Mouse (Mus musculus): ENCODE measurements around the gene Tm2d3. TPM values are rescaled to one million over a fixed set of nuclear protein-coding genes. Genes with fewer than 3 reads are reported as not detected.

Tm2d3 gene
- 85.5 and 94.0 TPM in 2 replicates for polyA plus RNA-seq (2014; fragmentation: Nextera tagmentation; extraction: Ambion mirVana)

- Histone ChIP-seq H3K4me2 (replicated peaks) (no peak within 1 kb of the TSS), H3K27me3 (ENCODE audit: control insufficient read depth, insufficient read depth, low read length) (no peaks in the 10 kb centered on the region), H3K36me3 (replicated peaks; ENCODE audit: control insufficient read depth, insufficient read depth) (peaks cover 26% of the 10 kb centered on the region; the same call in 1 of the 2 replicates), H3K4me3 (replicated peaks; ENCODE audit: low read length) (no peak within 1 kb of the TSS), H3K9me3 (ENCODE audit: control insufficient read depth, low read length) (no peaks in the 10 kb centered on the region), H3K9ac (no peak within 1 kb of the TSS), H3K4me1 (replicated peaks; ENCODE audit: control insufficient read depth, insufficient read depth, low read length) (peaks cover 15% of the 10 kb centered on the region), H3K27ac (no peak within 1 kb of the TSS)
- DNase-seq (ENCODE audit: low spot score) (no peak), ATAC-seq (ENCODE audit: low FRiP score) (no peak)
- WGBS = 93% methylated on average over 7 of the region's 7 CpGs
Measured at GRCm38 (mm10) chr7:65690869-65691268, at the start of gene Tm2d3. Gene Tm2d3, plus strand, starts transcription at chr7:65691169.

DNA sequence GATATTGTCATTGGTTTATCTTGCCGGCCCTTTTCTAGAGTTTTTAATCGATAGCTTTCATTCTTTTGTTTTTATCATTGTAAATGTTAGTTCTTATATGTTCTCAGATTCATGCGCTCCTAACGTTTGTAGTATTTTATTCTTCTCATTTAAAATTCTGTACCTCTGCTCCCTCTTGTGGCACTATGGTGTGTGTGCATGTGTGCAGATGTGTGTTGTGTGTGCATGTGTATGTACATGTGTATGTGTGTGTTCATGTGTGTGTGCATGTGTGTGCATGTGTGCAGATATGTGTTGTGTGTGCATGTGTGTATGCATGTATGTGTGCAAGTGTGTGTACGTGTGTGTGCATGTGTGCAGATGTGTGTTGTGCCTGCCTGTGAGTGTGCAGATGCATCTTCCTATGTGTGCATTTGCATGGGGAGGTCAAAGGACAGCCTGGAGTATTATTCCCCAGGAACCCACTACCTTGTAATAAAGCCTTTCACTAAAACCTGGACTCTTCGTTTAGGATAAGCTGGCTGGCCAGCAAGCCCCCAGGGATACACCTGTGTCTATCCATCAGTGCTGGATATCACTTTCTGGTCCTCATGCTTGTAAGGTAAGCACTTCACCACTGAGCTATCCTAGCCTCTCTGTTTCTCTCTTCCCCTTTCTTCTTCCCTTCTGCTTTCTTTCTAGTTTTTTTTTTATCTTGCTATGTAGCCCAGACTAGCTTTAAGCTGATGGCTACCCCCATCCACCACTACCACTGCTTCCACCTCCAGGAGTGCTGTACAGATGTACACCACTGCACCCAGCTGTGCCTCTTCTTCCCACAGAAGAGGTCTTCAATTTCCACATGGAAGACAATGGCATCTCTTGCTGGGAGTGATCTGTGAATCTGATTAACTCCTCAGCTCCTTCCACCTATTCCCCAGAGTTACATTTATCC lies 48.3 kb upstream of the Tm2d3 start:
- H3K4me2 ChIP-seq (replicated peaks) = no peak overlapping the region
- no peak overlapping the region for H3K27ac ChIP-seq
- peak; percentile 59 for DNase-seq (ENCODE audit: low spot score)
- H3K4me1 ChIP-seq (replicated peaks; ENCODE audit: control insufficient read depth, insufficient read depth, low read length) = no peaks in the 10 kb centered on the region
- 74% methylated on average over 6 of the region's 6 CpGs for WGBS
- ATAC-seq (ENCODE audit: low FRiP score) = no peak
- H3K27me3 ChIP-seq (ENCODE audit: control insufficient read depth, insufficient read depth, low read length) = 0 out of 2 replicates have a peak, but pooled peaks cover 5% of the 10 kb centered on the region
- no peak overlapping the region for H3K4me3 ChIP-seq (replicated peaks; ENCODE audit: low read length)
- no peak overlapping the region for H3K9ac ChIP-seq
- no peaks in the 10 kb centered on the region for H3K9me3 ChIP-seq (ENCODE audit: control insufficient read depth, low read length)
- H3K36me3 ChIP-seq (replicated peaks; ENCODE audit: control insufficient read depth, insufficient read depth) = peaks cover 6% of the 10 kb centered on the region; the same call in 1 of the 2 replicates

DNA sequence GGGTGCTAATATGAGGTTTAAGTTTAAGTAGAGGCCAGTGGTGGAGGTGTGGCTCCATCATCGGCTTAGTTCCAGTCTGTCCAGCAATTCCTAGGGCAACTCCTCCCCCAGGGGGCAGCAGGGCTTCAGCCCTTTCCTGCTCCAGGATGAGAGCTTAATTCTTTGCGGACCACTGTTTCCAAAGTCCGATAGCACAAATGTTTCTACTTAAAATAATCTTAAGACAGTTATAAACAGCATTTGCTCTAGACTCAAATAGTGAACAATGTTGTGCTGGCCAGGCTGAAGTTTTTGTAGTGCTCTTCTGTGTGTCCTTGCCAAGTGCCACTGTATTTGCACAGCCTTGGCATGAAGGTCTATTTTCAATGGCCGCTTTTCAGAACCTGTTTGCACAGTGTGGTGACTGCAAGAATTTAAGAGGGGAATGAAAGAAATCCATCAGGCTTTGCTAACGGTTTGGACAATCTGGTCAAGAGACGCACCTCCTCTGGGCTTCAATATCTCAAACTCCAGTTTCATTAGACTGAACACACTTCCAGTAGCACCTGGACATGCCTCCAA lies 47.0 kb upstream of the Tm2d3 start:
- H3K4me1 ChIP-seq (replicated peaks; ENCODE audit: control insufficient read depth, insufficient read depth, low read length) = no peaks in the 10 kb centered on the region
- ATAC-seq (ENCODE audit: low FRiP score) = peak; percentile 4; the same call in 1 of the 2 replicates
- H3K9ac ChIP-seq = peak overlapping the region; percentile 41; the same call in 1 of the 2 replicates
- DNase-seq (ENCODE audit: low spot score) = no peak
- 0 out of 2 replicates have a peak, but pooled peaks cover 5% of the 10 kb centered on the region for H3K27me3 ChIP-seq (ENCODE audit: control insufficient read depth, insufficient read depth, low read length)
- 38% methylated on average over 6 of the region's 6 CpGs for WGBS
- peak overlapping the region; percentile 58 for H3K4me3 ChIP-seq (replicated peaks; ENCODE audit: low read length)
- peak overlapping the region; percentile 62 for H3K4me2 ChIP-seq (replicated peaks)
- H3K27ac ChIP-seq = peak overlapping the region; percentile 82; the same call in 1 of the 2 replicates
- H3K36me3 ChIP-seq (replicated peaks; ENCODE audit: control insufficient read depth, insufficient read depth) = peaks cover 14% of the 10 kb centered on the region
- no peaks in the 10 kb centered on the region for H3K9me3 ChIP-seq (ENCODE audit: control insufficient read depth, low read length)

GRCm38 (mm10) chr7:65644643-65645351 lies 46.2 kb upstream of the Tm2d3 start, which contains the start of gene Tarsl2:
Gene Tarsl2, plus strand, starts transcription at chr7:65644898.
- ATAC-seq (ENCODE audit: low FRiP score) = peak; percentile 97
- H3K4me1 ChIP-seq (replicated peaks; ENCODE audit: control insufficient read depth, insufficient read depth, low read length) = no peaks in the 10 kb centered on the region
- WGBS = under 1% methylated on average over 52 of the region's 64 CpGs

GRCm38 (mm10) chr7:65645996-65646395 lies 45.0 kb upstream of the Tm2d3 start:
- Histone ChIP-seq H3K9ac (no peak overlapping the region), H3K9me3 (ENCODE audit: control insufficient read depth, low read length) (no peaks in the 10 kb centered on the region)
- 89% methylated on average over 8 of the region's 8 CpGs for WGBS

More at GRCm38 (mm10) chr7:65644643-65645351, 46.2 kb upstream of the Tm2d3 start, which contains the start of gene Tarsl2:
- peak within 1 kb of the TSS; percentile 58 for H3K4me3 ChIP-seq (replicated peaks; ENCODE audit: low read length)
- H3K9ac ChIP-seq = peak within 1 kb of the TSS; percentile 71
- no peaks in the 10 kb centered on the region for H3K9me3 ChIP-seq (ENCODE audit: control insufficient read depth, low read length)
- H3K27me3 ChIP-seq (ENCODE audit: control insufficient read depth, insufficient read depth, low read length) = 0 out of 2 replicates have a peak, but pooled peaks cover 5% of the 10 kb centered on the region
- peak within 1 kb of the TSS; percentile 82 for H3K27ac ChIP-seq
- peak within 1 kb of the TSS; percentile 62 for H3K4me2 ChIP-seq (replicated peaks)
- DNase-seq (ENCODE audit: low spot score) = peak; percentile 90
- peaks cover 22% of the 10 kb centered on the region for H3K36me3 ChIP-seq (replicated peaks; ENCODE audit: control insufficient read depth, insufficient read depth)

GRCm38 (mm10) chr7:65650662-65651061 lies 40.3 kb upstream of the Tm2d3 start:
- Histone ChIP-seq H3K27me3 (ENCODE audit: control insufficient read depth, insufficient read depth, low read length) (no peaks in the 10 kb centered on the region), H3K4me2 (replicated peaks) (no peak overlapping the region), H3K9ac (no peak overlapping the region), H3K4me3 (replicated peaks; ENCODE audit: low read length) (no peak overlapping the region), H3K36me3 (replicated peaks; ENCODE audit: control insufficient read depth, insufficient read depth) (peaks cover 50% of the 10 kb centered on the region), H3K9me3 (ENCODE audit: control insufficient read depth, low read length) (no peaks in the 10 kb centered on the region), H3K27ac (no peak overlapping the region), H3K4me1 (replicated peaks; ENCODE audit: control insufficient read depth, insufficient read depth, low read length) (no peaks in the 10 kb centered on the region)
- ATAC-seq (ENCODE audit: low FRiP score) (no peak), DNase-seq (ENCODE audit: low spot score) (no peak)
- WGBS = 91% methylated on average over 4 of the region's 4 CpGs

More at GRCm38 (mm10) chr7:65645996-65646395, 45.0 kb upstream of the Tm2d3 start:
- Histone ChIP-seq H3K36me3 (replicated peaks; ENCODE audit: control insufficient read depth, insufficient read depth) (peaks cover 27% of the 10 kb centered on the region), H3K4me2 (replicated peaks) (no peak overlapping the region), H3K27ac (no peak overlapping the region), H3K27me3 (ENCODE audit: control insufficient read depth, insufficient read depth, low read length) (0 out of 2 replicates have a peak, but pooled peaks cover 5% of the 10 kb centered on the region), H3K4me3 (replicated peaks; ENCODE audit: low read length) (no peak overlapping the region), H3K4me1 (replicated peaks; ENCODE audit: control insufficient read depth, insufficient read depth, low read length) (no peaks in the 10 kb centered on the region)
- ATAC-seq (ENCODE audit: low FRiP score) (no peak), DNase-seq (ENCODE audit: low spot score) (no peak)

DNA sequence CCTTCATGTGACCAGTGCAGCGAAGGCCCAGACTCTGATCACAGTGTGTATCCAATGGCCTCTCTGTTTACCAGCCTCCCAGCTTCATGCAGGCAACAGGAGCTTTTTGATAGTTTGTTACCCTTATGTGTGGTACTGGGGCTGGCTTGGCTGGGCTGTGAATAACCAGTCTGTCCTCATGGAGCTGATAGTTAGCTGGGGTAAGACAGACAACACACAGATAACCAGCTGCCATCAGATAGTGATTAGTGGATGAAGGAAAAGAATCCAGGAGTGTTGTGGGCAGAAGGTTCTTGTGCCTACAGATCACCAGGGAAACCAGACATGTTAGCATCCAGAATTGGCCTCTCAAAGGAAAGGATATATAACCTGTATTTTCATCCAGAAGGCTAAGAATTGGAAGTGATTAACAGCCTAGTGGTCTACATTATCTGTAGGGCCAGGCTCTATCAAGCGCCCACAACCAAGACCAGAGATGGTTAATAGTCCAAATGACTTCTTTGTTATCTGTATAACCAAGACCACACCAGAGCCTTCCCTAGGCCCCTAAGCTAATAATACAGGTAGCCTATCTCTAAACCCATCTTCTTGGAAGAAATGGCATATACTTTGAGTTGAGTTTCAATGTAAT lies 33.4 kb upstream of the Tm2d3 start:
- H3K27me3 ChIP-seq (ENCODE audit: control insufficient read depth, insufficient read depth, low read length) = no peaks in the 10 kb centered on the region
- no peaks in the 10 kb centered on the region for H3K4me1 ChIP-seq (replicated peaks; ENCODE audit: control insufficient read depth, insufficient read depth, low read length)
- no peak overlapping the region for H3K4me3 ChIP-seq (replicated peaks; ENCODE audit: low read length)
- no peak overlapping the region for H3K4me2 ChIP-seq (replicated peaks)
- H3K9me3 ChIP-seq (ENCODE audit: control insufficient read depth, low read length) = no peaks in the 10 kb centered on the region
- no peak overlapping the region for H3K27ac ChIP-seq
- ATAC-seq (ENCODE audit: low FRiP score) (no peak), DNase-seq (ENCODE audit: low spot score) (no peak)
- 94% methylated on average over 2 of the region's 2 CpGs for WGBS
- H3K36me3 ChIP-seq (replicated peaks; ENCODE audit: control insufficient read depth, insufficient read depth) = peaks cover 49% of the 10 kb centered on the region
- H3K9ac ChIP-seq = no peak overlapping the region

DNA sequence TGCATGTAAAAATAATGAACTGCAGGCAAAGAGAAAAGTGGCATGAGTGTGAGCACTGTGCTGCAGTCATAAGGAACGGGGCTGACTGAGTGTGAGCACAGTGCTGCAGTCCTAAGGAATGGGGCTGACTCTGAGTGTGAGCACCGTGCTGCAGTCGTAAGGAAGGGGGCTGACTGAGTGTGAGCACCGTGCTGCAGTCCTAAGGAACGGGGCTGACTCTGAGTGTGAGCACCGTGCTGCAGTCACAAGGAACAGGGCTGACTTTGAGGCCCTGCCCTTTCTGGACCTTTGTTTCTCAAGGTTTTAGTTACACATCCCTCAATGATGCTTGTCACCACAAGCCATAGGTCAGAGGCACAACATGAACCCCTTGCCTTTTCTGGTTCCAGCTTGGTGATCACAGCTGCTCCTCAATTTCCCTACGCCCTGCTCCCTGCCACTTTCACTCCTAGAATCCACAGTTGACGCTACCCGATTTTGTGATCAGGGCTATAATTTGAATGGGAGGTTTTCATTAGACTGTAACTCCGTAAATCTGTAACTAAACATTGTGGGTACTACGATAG lies 27.7 kb upstream of the Tm2d3 start:
- ATAC-seq (ENCODE audit: low FRiP score) (no peak), DNase-seq (ENCODE audit: low spot score) (no peak)
- no peak overlapping the region for H3K4me3 ChIP-seq (replicated peaks; ENCODE audit: low read length)
- 86% methylated on average over 11 of the region's 11 CpGs for WGBS
- H3K4me1 ChIP-seq (replicated peaks; ENCODE audit: control insufficient read depth, insufficient read depth, low read length) = no peaks in the 10 kb centered on the region
- no peak overlapping the region for H3K4me2 ChIP-seq (replicated peaks)
- peaks cover 48% of the 10 kb centered on the region for H3K36me3 ChIP-seq (replicated peaks; ENCODE audit: control insufficient read depth, insufficient read depth)
- no peaks in the 10 kb centered on the region for H3K9me3 ChIP-seq (ENCODE audit: control insufficient read depth, low read length)
- no peak overlapping the region for H3K9ac ChIP-seq
- no peaks in the 10 kb centered on the region for H3K27me3 ChIP-seq (ENCODE audit: control insufficient read depth, insufficient read depth, low read length)
- H3K27ac ChIP-seq = no peak overlapping the region
